Mouse (Mus musculus) myocyte (in vitro differentiated cells): ENCODE results near the gene Mars2. TPM values are rescaled to one million over a fixed set of nuclear protein-coding genes. Genes with fewer than 3 reads are reported as not detected.

ENCODE experiments used
- H3K27me3 ChIP-seq: one replicate; pipeline ENCODE4 v1.6.1; 2011; ENCODE audit not compliant: control insufficient read depth, insufficient read depth, insufficient read length
- H3K36me3 ChIP-seq: one replicate; pipeline ENCODE4 v1.6.1; 2011; ENCODE audit not compliant: control insufficient read depth, insufficient read depth
- H3K4me2 ChIP-seq: one replicate; pipeline ENCODE4 v1.6.1; 2011; ENCODE audit warnings: low read depth, control low read depth
- H3K4me3 ChIP-seq: one replicate; pipeline ENCODE4 v1.5.1; 2011; ENCODE audit warnings: mild to moderate bottlenecking, control low read depth, moderate library complexity
- H3K79me2 ChIP-seq: one replicate; pipeline ENCODE4 v1.6.1; 2011; ENCODE audit not compliant: control insufficient read depth, insufficient read depth
- H3ac ChIP-seq: one replicate; pipeline ENCODE4 v1.6.1; 2011; ENCODE audit not compliant: control insufficient read depth, insufficient read length
- CEBPB ChIP-seq: IDR thresholded peaks from 2 replicates; pipeline ENCODE4 v1.6.1; 2011; ENCODE audit warnings: mild to moderate bottlenecking, moderate library complexity; ENCODE audit not compliant: poor library complexity, insufficient read depth, severe bottlenecking
- E2F4 ChIP-seq: IDR thresholded peaks from one replicate; pipeline ENCODE4 v1.6.1; 2011; ENCODE audit warnings: mild to moderate bottlenecking, control low read depth, moderate library complexity; ENCODE audit not compliant: insufficient read depth
- MAX ChIP-seq: IDR thresholded peaks from one replicate; pipeline ENCODE4 v1.6.1; 2011; ENCODE audit warnings: low read depth, mild to moderate bottlenecking, control low read depth
- MYOD1 ChIP-seq, 3 experiments: IDR thresholded peaks; one replicate each; pipeline ENCODE4 v1.6.1; 2011; ENCODE audit warnings: control low read depth in 2 of 3, low read depth in 2 of 3, mild to moderate bottlenecking in 2 of 3, moderate library complexity in 1 of 3; ENCODE audit not compliant: insufficient read length in 2 of 3, control insufficient read depth in 1 of 3
- MYOG ChIP-seq, 3 experiments: IDR thresholded peaks; one replicate each; pipeline ENCODE4 v1.6.1; 2011; ENCODE audit warnings: control low read depth in 2 of 3, low read depth in 2 of 3, mild to moderate bottlenecking in 2 of 3; ENCODE audit not compliant: insufficient read length in 2 of 3, control insufficient read depth in 1 of 3, insufficient read depth in 1 of 3
- POLR2A ChIP-seq: IDR thresholded peaks from one replicate; pipeline ENCODE4 v1.6.1; 2011; ENCODE audit warnings: low read depth, mild to moderate bottlenecking, control low read depth, moderate library complexity; ENCODE audit not compliant: insufficient read length
- POLR2AphosphoS2 ChIP-seq: IDR thresholded peaks from one replicate; pipeline ENCODE4 v1.6.1; 2011; ENCODE audit warnings: low read depth, control low read depth; ENCODE audit not compliant: insufficient read length
- REST ChIP-seq: IDR thresholded peaks from one replicate; pipeline ENCODE4 v1.6.1; 2011; ENCODE audit warnings: mild to moderate bottlenecking, control low read depth, moderate library complexity; ENCODE audit not compliant: insufficient read depth, insufficient read length
- SRF ChIP-seq: IDR thresholded peaks from one replicate; pipeline ENCODE4 v1.6.1; 2011; ENCODE audit warnings: low read depth; ENCODE audit not compliant: control insufficient read depth, insufficient read length
- TCF12 ChIP-seq: IDR thresholded peaks from one replicate; pipeline ENCODE4 v1.6.1; 2011; ENCODE audit warnings: mild to moderate bottlenecking, control low read depth; ENCODE audit not compliant: poor library complexity, insufficient read depth, severe bottlenecking
- TCF3 ChIP-seq: IDR thresholded peaks from one replicate; pipeline ENCODE4 v1.6.1; 2011; ENCODE audit warnings: low read depth, control low read depth; ENCODE audit not compliant: insufficient read length
- USF1 ChIP-seq: IDR thresholded peaks from one replicate; pipeline ENCODE4 v1.6.1; 2011; ENCODE audit warnings: low read depth, mild to moderate bottlenecking, control low read depth, moderate library complexity
- polyA plus RNA-seq: library from polyadenylated mRNA; unstranded; fragments of >200 nt; fragmentation: generic; extraction: Trizol; gene quantifications from one replicate; pipeline ENCODE4 v1.2.1, GENCODE M21; 2012; ENCODE audit warnings: missing spikeins

Mars2 gene
- polyA plus RNA-seq, 1 experiment: 2.2 TPM

- no peaks in the 10 kb centered on the region for H3K27me3 ChIP-seq
- peaks cover 4% of the 10 kb centered on the region for H3K36me3 ChIP-seq
- H3K4me2 ChIP-seq: no peak overlapping the region
- TF ChIP-seq TCF3 (no peak), MYOD1 (IDR thresholded peaks at IDR 0.05; ENCODE audit: control insufficient read depth in 1 of 3, insufficient read length in 2 of 3, low read depth in 2 of 3) (no peak), MYOG (IDR thresholded peaks at IDR 0.05; ENCODE audit: control insufficient read depth in 1 of 3, insufficient read depth in 1 of 3, insufficient read length in 2 of 3, low read depth in 2 of 3) (no peak), E2F4 (no peak), POLR2A (no peak), REST (no peak), POLR2AphosphoS2 (no peak), SRF (no peak), MAX (no peak), CEBPB (no peak), USF1 (no peak), TCF12 (no peak)
- no peak overlapping the region for H3K4me3 ChIP-seq
- no peaks in the 10 kb centered on the region for H3K79me2 ChIP-seq
- no peak overlapping the region for H3ac ChIP-seq
These were observed 42.7 kb upstream of the Mars2 start for GRCm38 (mm10) chr1:55194064-55194915.

- TF ChIP-seq TCF3 (no peak), E2F4 (no peak), REST (no peak), POLR2A (no peak), SRF (no peak), MYOG (IDR thresholded peaks at IDR 0.05; ENCODE audit: control insufficient read depth in 1 of 3, insufficient read depth in 1 of 3, insufficient read length in 2 of 3, low read depth in 2 of 3) (no peak), USF1 (no peak), MAX (no peak), TCF12 (no peak), CEBPB (no peak), MYOD1 (IDR thresholded peaks at IDR 0.05; ENCODE audit: control insufficient read depth in 1 of 3, insufficient read length in 2 of 3, low read depth in 2 of 3) (no peak), POLR2AphosphoS2 (no peak)
- H3K4me3 ChIP-seq: no peak overlapping the region
- H3K79me2 ChIP-seq: no peaks in the 10 kb centered on the region
- peaks cover 4% of the 10 kb centered on the region for H3K36me3 ChIP-seq
- no peaks in the 10 kb centered on the region for H3K27me3 ChIP-seq
- no peak overlapping the region for H3K4me2 ChIP-seq
- no peak overlapping the region for H3ac ChIP-seq
These were observed 42.0 kb upstream of the Mars2 start for GRCm38 (mm10) chr1:55195021-55195420.

GRCm38 (mm10) chr1:55196327-55197003 is 40.5 kb upstream of the Mars2 start:
- Histone ChIP-seq H3ac (no peak overlapping the region), H3K4me3 (no peak overlapping the region), H3K79me2 (no peaks in the 10 kb centered on the region), H3K4me2 (no peak overlapping the region), H3K36me3 (peaks cover 10% of the 10 kb centered on the region), H3K27me3 (no peaks in the 10 kb centered on the region)
- no peak for TF ChIP-seq REST

- Histone ChIP-seq H3K27me3 (no peaks in the 10 kb centered on the region), H3K36me3 (peaks cover 10% of the 10 kb centered on the region), H3K4me2 (no peak overlapping the region), H3ac (no peak overlapping the region), H3K4me3 (no peak overlapping the region), H3K79me2 (no peaks in the 10 kb centered on the region)
- TF ChIP-seq USF1 (no peak), TCF12 (no peak), E2F4 (no peak), POLR2AphosphoS2 (no peak), SRF (no peak), REST (no peak), MYOG (IDR thresholded peaks at IDR 0.05; ENCODE audit: control insufficient read depth in 1 of 3, insufficient read depth in 1 of 3, insufficient read length in 2 of 3, low read depth in 2 of 3) (no peak), MAX (no peak)
These were observed 38.3 kb upstream of the Mars2 start for GRCm38 (mm10) chr1:55198719-55199118.
